Mouse (Mus musculus) testis, postnatal 10 days (tissue): Measurements from ENCODE around the gene Hoxa11.

Source experiments
- DNase-seq: peaks from one replicate; pipeline ENCODE4 v3.0.0; 2021; ENCODE audit warnings: low spot score

Hoxa11 gene

DNA sequence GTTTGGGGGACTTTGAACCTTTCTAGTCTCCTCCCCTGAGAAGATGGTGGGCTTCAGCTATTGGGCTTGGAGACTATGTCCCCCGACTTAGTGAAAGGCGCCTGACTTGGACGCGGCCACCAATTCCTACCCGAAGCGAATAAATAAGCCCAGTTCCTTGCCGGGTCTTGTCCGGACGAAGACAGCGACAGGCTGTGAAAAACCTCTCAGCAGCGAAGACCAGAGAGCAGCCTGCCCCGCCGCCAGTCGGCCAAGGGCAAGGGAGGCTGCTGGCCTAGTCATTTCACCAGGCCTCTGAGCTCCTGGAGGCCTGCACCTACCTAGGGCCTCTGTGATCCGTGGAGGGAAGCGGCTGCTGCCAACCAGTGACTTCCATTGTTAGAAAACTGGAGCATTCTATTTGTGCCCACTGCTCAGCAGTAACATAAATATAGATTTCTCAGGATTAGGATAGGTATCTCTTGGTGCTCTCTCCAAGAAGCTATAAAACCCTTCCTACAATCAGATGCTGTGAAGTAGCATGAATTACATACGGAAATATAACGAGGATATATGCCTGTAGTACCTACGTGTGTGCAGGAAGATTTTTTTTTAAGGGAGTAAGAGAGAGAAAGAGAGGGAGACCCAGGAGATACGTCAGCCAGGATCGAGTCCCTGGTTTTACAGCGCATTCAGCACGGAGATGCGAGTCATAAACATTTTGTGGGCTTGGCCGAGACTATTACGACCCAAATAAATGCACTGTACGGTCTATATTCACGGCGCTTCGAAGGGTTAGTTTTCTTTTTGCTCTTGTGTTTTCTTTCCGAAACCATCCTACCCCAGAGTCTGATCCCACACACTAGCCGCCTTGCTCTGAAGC is 25.4 kb downstream of the Hoxa11 start:
- peak; percentile 39 for DNase-seq

DNA sequence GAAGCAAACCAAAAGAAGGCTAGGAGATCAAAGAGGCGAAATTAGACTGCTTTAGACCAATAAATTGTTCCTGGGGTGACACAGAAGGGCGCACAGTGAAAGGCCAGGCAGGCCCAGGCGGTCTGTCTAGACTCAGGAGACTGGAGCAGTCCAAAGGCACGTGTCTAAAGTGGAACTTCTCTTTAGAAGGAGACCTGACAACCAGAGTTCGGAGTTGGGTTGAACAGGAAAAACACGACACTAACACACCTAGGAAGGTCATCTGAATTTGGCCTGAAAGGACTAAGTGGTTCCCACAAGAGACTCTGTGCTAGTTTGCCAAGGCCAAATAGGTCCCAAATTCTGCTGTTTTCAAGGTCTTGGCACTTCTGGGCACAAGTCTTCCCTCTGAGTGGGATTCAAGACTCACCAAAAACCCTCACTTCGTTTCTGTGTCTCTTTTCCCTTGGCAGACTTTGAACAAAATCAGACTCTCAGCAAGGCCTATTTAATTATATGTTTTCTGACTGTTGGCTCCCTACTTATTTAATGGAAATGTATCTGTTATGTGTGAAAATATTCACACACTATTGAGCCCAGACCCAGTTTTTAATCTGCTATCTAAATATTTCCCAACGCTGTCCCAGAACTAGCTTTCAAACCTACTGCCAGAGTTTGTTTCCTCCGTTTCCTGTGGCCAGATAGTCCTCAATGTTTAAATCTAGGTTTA is 26.2 kb downstream of the Hoxa11 start:
- peak; percentile 36 for DNase-seq

DNA sequence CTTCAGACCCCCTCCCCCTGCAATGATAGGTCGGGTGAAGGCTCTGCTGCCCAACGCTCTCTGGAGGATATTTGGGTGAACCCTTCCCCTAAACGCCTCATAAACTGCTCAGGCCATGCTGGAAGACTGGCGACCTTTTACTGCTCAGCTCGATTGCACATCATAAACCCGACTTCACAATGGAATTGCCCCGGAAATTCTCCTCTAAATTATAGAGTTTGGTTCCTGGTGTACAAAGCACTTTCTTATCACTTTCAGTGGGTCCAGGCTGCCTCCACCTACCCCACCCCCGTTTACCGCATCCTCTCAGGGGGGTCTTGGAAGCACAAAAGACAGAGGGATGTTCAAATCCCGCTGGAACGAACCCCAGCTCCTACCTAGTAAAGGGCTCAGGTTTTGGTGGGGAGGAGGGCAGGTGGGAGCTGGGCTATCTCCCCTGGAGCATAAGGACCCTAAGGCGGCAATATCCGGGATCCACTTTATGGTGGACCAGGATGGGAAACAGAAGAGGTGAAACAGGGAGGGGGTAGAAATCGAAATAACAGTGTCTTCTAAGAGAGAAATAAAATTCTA is 26.9 kb downstream of the Hoxa11 start:
- peak; percentile 42 for DNase-seq

DNA sequence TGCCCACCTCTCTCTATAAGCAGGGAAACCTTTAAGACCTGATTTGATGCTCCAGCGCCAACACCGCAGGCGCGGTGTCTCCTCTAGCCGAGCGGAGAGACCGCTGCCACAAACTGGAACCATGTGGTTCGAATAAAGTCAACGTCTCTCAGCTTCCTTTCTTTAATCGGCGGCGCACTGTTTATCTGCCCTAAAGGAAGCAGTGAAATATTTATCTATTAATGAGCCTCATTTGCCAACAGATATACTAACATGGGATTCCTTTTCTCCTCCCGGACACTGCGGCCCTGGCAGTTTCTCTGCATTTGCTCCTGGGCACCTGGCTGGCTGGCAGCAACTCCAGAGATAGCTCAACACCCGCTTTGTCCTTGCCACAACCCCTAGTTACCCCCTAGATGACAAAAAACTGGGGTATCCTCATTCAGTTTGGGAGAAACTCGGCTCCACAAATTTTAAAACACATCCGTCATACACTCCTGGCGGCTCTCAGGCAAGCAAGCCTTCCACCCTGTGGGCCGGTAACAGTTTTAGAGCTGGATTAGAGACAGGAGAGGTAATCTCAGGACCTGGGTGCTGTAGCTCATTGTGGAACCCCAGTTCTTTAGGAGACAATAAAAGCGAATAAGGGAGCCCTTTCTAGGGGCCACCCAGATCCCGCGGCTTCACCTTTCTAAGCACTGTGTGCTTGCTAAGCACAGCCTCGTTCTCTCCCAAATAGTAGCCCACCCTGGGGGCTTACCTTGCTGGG is 27.5 kb downstream of the Hoxa11 start:
- no peak for DNase-seq

DNA sequence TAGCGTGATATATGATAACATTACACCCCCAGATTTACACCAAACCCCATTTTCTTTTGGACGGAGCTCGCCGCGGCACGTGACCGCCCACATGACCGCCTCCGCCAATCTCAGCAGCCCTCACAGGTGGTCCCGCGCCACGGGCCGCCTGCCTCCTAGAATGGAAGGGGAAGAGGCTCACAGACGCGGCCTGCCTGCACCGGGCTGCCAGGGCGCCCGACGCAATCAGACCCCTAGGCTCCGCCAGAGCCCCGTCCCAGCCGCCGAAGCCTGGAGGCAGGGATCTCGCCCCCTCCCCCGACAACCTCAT is 28.2 kb downstream of the Hoxa11 start:
- no peak for DNase-seq

DNA sequence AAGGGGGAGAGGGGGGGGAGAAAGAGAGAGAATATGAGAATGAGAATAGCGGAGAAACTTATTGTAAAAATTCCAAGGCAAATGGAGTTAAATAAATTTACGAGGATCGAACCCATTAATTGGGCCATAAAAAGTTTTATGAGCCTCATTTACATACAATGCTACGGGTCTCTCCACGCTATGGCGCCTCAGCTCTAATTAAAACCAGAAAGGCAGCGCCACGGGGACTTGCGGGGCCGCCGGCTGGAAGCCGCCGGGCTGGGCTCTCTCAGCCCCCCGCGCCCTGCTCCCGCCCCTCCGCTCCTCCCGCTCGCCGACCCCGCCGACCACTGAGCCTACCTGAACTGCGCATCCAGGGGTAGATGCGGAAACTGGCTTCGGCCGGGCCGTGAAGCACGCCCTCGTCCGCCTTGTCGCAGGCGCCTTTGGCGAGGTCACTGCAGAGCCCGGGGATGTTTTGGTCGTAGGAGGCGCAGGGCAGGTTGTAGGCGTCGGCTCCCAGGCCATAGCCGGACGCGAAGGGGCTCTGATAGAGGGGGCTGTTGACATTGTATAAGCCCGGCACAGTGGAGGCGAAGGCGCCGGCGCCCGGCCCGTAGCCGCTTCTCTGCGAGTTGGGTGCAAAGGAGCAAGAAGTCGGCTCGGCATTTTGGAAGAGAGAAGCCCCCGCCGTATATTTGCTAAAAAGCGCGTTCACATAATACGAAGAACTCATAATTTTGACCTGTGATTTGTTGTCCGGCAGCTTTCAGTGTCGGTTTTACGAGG is 28.7 kb downstream of the Hoxa11 start:
- no peak for DNase-seq

DNA sequence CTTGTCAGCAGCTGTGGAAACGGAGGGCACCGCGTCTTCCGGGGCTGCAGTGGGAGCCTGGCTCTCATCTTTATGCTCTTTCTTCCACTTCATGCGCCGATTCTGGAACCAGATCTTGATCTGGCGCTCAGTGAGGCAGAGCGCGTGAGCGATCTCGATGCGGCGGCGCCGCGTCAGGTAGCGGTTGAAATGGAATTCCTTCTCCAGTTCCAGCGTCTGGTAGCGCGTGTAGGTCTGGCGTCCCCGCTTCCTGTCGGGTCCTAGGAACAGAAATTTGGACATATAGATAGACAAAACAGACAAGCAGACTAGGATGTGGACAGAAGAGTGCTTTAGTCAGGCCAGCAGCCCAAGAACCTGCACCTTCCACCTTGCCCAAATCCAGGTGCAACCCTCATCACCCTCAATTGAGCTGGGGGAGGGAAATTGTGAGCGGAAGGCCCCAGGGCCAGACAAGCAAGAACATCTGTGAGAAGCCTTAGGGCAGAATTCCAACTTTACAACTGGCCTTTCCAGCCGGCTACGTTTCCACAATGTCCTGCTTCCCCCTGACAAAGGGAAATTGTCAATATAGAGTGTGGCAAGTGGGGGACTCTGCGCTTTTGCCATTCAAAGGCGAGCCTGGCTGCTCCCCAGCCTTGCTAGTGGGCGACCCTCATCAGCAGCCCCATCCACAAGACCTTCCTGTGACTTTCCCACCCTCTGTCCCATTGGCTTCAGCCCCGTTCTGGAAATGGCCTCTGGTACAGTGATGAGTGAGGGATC is 29.7 kb downstream of the Hoxa11 start:
- no peak for DNase-seq

DNA sequence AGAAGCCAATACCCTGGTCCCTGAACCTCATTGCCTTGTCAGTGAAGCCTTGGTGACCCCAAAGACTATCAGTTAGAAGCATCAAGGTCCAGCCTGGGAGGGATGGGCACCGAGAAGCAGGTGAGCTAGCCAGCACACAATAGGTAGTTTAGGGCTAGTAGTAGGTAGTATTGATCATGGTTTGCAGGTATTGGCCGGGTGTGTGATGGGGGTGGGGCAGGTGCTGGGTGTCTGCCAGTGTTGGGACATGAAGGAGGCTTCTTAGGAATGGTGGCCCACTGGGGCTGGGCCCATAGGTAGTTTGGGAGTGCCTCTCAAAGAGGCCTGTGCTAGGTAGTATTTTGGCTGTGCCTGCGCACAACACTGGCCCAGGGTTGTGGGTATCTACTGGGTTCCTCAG is 30.5 kb downstream of the Hoxa11 start:
- DNase-seq, result no peak

DNA sequence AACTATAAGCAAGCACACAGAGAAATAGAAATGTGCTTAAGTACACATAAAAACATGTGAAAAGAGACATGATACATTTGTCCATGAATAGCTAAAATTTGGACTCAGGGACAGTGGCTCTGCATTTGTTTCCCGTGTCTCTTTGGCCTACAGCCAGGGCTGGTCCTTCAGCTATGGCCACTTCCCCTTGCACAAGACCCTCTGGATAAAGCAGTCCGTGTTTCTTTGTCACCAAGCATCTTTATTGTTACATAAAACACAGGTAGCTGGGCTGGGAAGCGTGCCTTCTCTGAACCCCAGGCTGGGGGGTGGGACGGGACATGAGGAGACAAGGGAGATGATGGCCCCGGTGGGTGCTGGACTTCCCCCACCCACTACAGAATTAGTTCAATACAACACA is 31.3 kb downstream of the Hoxa11 start:
- DNase-seq, result no peak

DNA sequence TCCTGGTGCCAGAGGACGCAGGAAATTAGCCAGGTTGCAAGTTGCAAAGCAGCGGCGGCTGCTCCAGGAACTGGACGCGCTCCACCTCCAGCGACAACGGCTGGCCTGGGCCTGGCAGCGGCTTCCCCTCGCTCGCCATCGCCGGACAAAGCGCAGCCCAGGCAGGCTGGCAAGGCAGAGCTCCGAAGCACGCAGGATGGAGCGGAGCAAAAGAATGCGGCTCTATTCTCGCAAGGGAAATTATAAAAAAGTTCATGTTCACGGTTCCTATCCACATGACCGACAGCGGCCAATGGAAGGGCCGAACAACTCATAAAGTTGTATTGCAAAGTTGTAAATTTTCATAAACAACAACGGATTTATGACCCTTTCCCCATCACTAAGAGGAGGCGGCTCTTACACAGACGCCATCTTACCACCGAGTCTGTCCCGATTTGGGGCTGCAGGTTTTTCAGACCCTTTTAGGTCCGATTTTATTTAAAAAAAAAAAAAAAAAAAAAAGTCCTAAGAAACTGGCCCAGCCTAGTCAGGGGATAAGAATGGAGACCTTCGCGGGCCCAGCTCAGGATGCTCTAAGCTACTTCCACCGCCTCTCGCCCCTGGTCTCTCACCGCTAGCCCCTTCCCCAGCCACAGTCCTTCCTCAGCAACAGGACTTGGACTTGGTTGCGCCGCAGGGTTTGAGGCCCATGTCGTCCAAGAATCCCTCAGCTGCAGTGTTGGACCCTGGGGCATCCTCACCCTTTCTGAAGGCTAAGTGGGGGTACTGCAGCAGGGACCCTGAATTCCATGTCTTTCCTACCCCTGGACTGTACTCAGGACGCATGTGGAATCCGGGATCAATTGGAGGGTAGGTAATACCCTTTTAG is 32.3 kb downstream of the Hoxa11 start, which contains the start of the genes Hoxa3 and Gm28308:
Hoxa3 (minus strand) TSS at position 218 of the 868 bp plus-strand sequence.
Gm28308 (minus strand) TSS at position 221 of the 868 bp plus-strand sequence.
- DNase-seq, result no peak

DNA sequence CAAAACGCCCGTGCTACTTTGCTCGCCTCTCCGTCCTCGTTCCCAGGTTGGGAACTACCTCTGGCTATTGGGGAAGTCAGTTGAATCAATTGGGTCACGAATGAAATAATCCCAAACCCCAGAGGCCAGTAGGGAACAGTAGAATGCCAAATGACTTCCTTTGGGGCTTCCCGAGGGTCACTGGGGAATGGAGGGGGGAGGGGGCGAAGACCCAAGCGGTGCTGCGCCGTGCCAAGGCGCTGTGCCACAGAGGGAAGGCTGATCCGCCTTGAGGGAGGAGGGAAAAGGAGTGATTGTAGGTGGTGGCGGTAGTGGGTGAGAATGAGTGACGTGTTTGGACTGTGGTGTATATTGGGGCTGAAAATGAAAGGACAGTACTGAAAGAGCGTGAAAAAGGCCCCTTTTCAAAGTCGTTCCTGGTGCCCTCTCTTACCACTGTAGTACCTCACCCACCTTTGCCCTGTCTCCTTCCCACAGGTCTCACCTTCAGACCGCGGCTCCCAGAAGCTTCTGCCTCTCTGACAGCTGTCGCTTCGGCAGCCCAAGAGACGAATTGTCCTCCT is 33.0 kb downstream of the Hoxa11 start:
- DNase-seq, result no peak

DNA sequence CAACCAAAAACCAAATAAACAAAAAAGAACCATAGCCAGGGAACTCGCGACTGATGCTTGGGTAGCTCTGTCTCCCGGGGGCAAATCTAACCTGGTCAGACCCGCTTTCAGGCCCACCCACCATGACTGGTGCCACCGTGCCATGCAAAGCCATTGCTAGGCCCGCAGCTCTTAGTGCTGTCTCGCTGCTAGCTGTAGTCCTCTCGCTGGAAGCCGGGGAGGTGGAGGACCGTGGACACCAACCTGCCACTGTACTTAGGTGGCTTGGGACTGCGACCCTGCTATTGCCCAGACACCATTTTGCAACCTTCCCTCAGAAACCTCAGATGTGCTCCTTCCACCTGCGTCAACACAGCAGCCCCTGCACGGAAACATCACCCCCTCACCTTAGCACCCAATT is 33.6 kb downstream of the Hoxa11 start:
- no peak for DNase-seq

DNA sequence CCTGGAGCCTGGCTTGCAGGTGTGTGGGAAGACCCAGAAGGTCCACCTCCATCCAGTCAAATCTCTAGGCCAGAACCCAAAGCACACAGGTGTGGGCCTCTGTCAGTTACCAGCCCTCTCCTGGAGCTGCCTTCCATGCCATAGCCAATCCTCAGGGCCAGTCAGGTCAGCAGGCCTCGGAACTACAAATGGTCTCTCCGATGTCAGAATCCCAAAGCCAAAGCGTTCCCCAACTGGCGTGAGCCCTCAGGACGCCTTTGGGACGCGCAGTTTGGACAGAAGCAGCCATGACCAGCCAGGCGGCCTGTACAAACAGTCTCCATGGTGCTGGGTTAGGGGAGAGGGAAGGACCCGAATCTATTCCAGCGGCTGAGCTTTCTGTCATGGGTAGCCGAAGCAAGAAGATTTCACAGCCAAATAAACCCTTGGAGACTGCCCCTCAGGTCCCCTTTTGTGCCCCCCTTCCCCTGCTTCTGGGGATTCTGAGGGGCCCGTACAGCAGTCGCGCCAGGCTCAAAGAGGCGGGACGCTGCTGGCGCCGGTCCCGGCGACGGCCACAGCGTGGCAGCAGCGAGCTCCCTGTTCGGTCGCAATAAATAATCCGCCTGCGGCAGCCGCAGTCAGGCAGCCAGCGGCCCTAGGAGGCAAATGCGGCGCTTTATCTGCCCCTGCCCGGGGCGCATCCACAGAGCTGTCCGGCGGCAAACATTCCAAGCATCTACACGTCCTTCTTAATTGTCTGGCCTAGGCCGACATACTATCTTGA is 34.3 kb downstream of the Hoxa11 start:
- peak; percentile 85 for DNase-seq

DNA sequence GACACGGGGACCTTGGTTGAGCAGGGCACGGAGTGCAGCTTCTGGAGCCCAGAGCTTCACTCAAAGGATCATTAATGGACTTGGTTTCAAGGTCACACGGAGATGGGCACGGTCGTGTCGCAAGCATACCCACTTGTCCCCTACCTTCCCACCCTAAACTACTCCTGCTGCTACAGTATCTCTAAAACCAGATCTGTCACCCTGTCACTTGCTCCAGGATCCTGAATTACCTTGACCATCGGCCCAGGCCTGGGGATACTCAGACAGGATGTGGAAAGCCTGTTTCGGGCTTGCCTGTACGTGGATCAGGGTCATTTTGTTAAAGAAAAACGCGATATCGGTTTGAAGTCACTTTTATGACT is 35.9 kb downstream of the Hoxa11 start:
- peak; percentile 26 for DNase-seq

DNA sequence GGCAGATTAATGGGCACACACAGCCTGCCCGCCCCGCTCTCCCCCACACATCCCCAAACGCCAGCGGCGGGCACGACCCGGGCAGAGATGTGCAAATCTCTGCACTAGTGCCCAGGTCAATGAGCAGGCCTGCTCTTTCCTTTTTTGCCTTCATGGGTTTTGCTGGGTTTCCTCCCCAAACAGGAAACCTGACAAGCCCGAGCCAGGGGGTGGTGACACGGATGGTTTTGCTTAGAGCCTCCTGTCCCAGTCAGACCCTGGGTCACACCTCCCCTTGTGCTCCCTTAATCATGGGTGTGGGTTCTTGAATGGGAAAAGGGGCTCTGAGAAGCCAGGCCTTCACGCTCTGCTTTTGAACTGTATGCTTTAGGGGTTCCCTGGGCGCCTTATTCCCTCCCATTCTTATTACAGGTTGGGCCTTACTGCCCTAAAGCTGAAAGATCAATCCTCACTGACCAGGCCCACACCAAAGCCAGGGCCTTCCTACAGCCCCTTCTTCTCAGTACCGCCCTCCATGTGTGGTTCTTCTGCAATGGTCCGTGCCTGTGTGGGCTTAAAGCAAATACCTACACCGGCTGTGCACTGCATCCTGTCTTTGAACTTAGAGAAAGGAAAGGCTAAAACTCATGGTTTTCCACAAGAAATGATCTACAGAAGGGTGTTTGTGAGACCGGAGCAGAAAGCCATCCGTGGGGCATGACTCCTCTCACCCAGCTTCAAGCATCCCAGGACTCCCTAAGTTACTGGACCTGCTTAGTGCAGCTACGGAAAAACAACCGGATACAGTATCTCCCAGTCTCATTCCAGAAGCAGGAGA is 36.5 kb downstream of the Hoxa11 start:
- DNase-seq, result peak; percentile 31

DNA sequence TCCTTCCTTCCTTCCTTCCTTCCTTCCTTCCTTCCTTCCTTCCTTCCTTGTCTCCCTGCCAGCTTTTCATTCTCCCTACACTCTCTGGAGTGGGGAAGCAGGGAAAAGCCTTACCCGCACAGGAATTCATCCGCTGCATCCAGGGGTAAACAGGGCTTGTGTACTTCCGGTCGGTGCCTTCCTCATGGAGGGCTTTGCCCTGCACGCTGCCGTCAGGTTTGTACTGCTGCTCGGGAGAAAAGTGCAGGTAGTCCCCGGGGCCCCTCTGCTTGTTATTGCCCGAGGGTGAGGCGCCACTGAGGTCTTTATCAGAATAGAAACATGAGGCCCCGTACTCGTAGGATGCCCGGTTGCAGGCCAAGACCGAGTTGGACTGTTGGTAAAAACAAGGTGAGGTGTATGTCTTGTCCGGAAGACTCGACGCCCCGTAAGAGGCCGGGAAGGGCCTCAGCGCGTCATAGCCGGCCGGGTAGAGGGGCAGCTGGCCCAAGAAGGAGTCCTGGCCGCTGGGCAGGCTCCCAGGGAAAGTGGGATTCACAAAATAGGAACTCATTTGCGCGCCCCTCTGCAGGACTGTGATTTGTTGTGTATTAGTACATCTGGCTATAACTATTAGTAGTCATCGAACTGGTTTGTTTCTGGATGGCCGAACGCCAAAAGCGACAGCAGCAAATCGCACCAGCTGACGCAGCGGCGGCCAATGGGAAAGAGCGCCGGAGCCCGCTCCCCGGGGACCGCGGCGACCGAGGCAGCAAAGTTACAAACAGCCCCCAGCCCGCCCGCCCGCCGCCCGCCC is 37.3 kb downstream of the Hoxa11 start, which contains the start of gene Hoxa6:
Hoxa6 (minus strand) TSS at position 651 of the 796 bp plus-strand sequence.
- peak; percentile 61 for DNase-seq

DNA sequence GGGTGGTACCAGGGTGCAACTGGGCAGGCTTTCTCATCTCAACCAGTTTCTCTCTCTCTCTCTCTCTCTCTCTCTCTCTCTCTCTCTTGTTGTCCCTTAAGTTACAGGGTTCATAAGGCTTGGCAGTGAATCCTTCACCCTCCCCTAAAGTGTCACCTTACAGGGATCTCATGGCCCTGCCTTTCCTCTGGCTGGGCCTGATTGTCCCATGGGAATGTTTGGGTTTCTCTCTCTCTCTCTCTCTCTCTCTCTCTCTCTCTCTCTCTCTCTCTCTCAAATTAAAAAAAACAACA is 38.0 kb downstream of the Hoxa11 start:
- DNase-seq, result peak; percentile 23
